8 mouse cellular contexts compared by ENCODE assay signal in genomic region chr8:124663874-124664230, GRCm38 (mm10). TPM values are rescaled to one million over a fixed set of nuclear protein-coding genes. Genes with fewer than 3 reads are reported as not detected.
DNase-seq lines count a peak whose midpoint lies in the region; ATAC-seq and TF ChIP-seq lines count a peak whose summit lies in the region.

No protein-coding gene starts in this region.

- DNase-seq in kidney, postnatal 10 days, result peak; percentile 38
- no peak for DNase-seq in kidney, adult 8-10 months
- DNase-seq in intestine, embryonic 14.5 days (ENCODE audit: low spot score), result no peak
- no peak for DNase-seq in left cerebral cortex, adult 18-20 months (ENCODE audit: low spot score in 2 of 2)
- no peak for DNase-seq in cerebellum, adult 11-12 months
- DNase-seq in lung, adult 18-20 months, result no peak

- H3K9ac ChIP-seq in embryonic facial prominence, embryonic 12.5 days, result peak overlapping the region; percentile 95
- peak overlapping the region; percentile 92 for H3K9ac ChIP-seq in intestine, embryonic 14.5 days (ENCODE audit: low read length)

- H3K4me2 ChIP-seq in embryonic facial prominence, embryonic 12.5 days (replicated peaks), result peak overlapping the region; percentile 77
- H3K4me2 ChIP-seq in intestine, embryonic 14.5 days (ENCODE audit: low read length), result peak overlapping the region; percentile 86
- no peak overlapping the region for H3K4me2 ChIP-seq in myocyte (ENCODE audit: low read depth)

- H3K36me3 ChIP-seq in embryonic facial prominence, embryonic 12.5 days, result no peaks in the 10 kb centered on the region
- H3K36me3 ChIP-seq in intestine, embryonic 14.5 days (ENCODE audit: control insufficient read depth, insufficient read depth, low read length), result no peaks in the 10 kb centered on the region
- no peaks in the 10 kb centered on the region for H3K36me3 ChIP-seq in myocyte (ENCODE audit: control insufficient read depth, insufficient read depth)

- H3K27me3 ChIP-seq in embryonic facial prominence, embryonic 12.5 days, result no peaks in the 10 kb centered on the region
- no peaks in the 10 kb centered on the region for H3K27me3 ChIP-seq in intestine, embryonic 14.5 days (replicated peaks; ENCODE audit: control insufficient read depth, insufficient read depth, low read length)
- no peaks in the 10 kb centered on the region for H3K27me3 ChIP-seq in myocyte (ENCODE audit: control insufficient read depth, insufficient read depth, insufficient read length)

- no peak for TF ChIP-seq POLR2A in myocyte (IDR thresholded peaks at IDR 0.05; ENCODE audit: insufficient read length, low read depth)

- peak overlapping the region; percentile 90 for H3K27ac ChIP-seq in embryonic facial prominence, embryonic 12.5 days
- peak overlapping the region; percentile 92 for H3K27ac ChIP-seq in intestine, embryonic 14.5 days (ENCODE audit: low read depth)

- H3ac ChIP-seq in myocyte (ENCODE audit: control insufficient read depth, insufficient read length), result no peak overlapping the region

- peaks cover 39% of the 10 kb centered on the region for H3K79me2 ChIP-seq in myocyte (ENCODE audit: control insufficient read depth, insufficient read depth)

- ATAC-seq in embryonic facial prominence, embryonic 12.5 days (ENCODE audit: insufficient number of reproducible peaks, insufficient read depth, low FRiP score, low TSS enrichment), result no peak
- no peak for ATAC-seq in intestine, embryonic 14.5 days (replicated peaks; ENCODE audit: low FRiP score, low TSS enrichment, low read depth)

- H3K9me3 ChIP-seq in embryonic facial prominence, embryonic 12.5 days, result no peaks in the 10 kb centered on the region
- no peaks in the 10 kb centered on the region for H3K9me3 ChIP-seq in intestine, embryonic 14.5 days (ENCODE audit: control insufficient read depth, low read length)

- peaks cover 39% of the 10 kb centered on the region for H3K4me1 ChIP-seq in embryonic facial prominence, embryonic 12.5 days
- peaks cover 28% of the 10 kb centered on the region for H3K4me1 ChIP-seq in intestine, embryonic 14.5 days (replicated peaks; ENCODE audit: control insufficient read depth, insufficient read depth, low read length)

- peak overlapping the region; percentile 93 for H3K4me3 ChIP-seq in embryonic facial prominence, embryonic 12.5 days
- peak overlapping the region; percentile 80 for H3K4me3 ChIP-seq in intestine, embryonic 14.5 days (ENCODE audit: low read depth, low read length)
- H3K4me3 ChIP-seq in myocyte, result peak overlapping the region; percentile 68

- WGBS in embryonic facial prominence, embryonic 12.5 days, result 53% methylated on average over 4 of the region's 4 CpGs
- 39% methylated on average over 4 of the region's 4 CpGs for WGBS in intestine, embryonic 14.5 days

TF ChIP-seq in myocyte, 11 proteins besides CTCF, POLR2A, EP300 and RAD21:
- TF ChIP-seq POLR2AphosphoS2 (IDR thresholded peaks at IDR 0.05; ENCODE audit: insufficient read length, low read depth) (no peak), SRF (IDR thresholded peaks at IDR 0.05; ENCODE audit: control insufficient read depth, insufficient read length, low read depth) (no peak), TCF3 (IDR thresholded peaks at IDR 0.05; ENCODE audit: insufficient read length, low read depth) (no peak), MAX (IDR thresholded peaks at IDR 0.05; ENCODE audit: low read depth) (no peak), CEBPB (IDR thresholded peaks at IDR 0.05; ENCODE audit: insufficient read depth, poor library complexity, severe bottlenecking) (no peak), E2F4 (IDR thresholded peaks at IDR 0.05; ENCODE audit: insufficient read depth) (no peak), MYOG (IDR thresholded peaks at IDR 0.05; ENCODE audit: control insufficient read depth in 1 of 3, insufficient read depth in 1 of 3, insufficient read length in 2 of 3, low read depth in 2 of 3) (no peak), TCF12 (IDR thresholded peaks at IDR 0.05; ENCODE audit: insufficient read depth, poor library complexity, severe bottlenecking) (no peak), MYOD1 (IDR thresholded peaks at IDR 0.05; ENCODE audit: control insufficient read depth in 1 of 3, insufficient read length in 2 of 3, low read depth in 2 of 3) (no peak)

RNA-seq across cellular contexts. Expression of gene 2310022B05Rik, which starts 0.7 kb away (rescaled TPM):
- 32.0 and 32.1 TPM in 2 replicates for polyA plus RNA-seq in embryonic facial prominence, embryonic 12.5 days (2016; fragmentation: Nextera tagmentation; extraction: Ambion mirVana)
- polyA plus RNA-seq in intestine, embryonic 14.5 days (2014; fragmentation: Nextera tagmentation; extraction: Ambion mirVana), result 37.6 and 38.1 TPM in 2 replicates
- 102 TPM for polyA plus RNA-seq in myocyte (2012; fragmentation: generic; extraction: Trizol)
- total RNA-seq in left cerebral cortex, adult 18-20 months (2021), result 10 to 100 TPM; 56.4 to 66.5 TPM

RNA-seq across cellular contexts. Expression of gene Ttc13, which starts 57.9 kb away (rescaled TPM):
- 52.8 and 54.1 TPM in 2 replicates for polyA plus RNA-seq in embryonic facial prominence, embryonic 12.5 days (2016; fragmentation: Nextera tagmentation; extraction: Ambion mirVana)
- 45.9 and 50.0 TPM in 2 replicates for polyA plus RNA-seq in intestine, embryonic 14.5 days (2014; fragmentation: Nextera tagmentation; extraction: Ambion mirVana)
- 25.6 TPM for polyA plus RNA-seq in myocyte (2012; fragmentation: generic; extraction: Trizol)
- total RNA-seq in left cerebral cortex, adult 18-20 months (2021), result 10 to 100 TPM; 36.7 to 38.6 TPM

RNA-seq across cellular contexts. Expression of gene Arv1, which starts 58.1 kb away (rescaled TPM):
- polyA plus RNA-seq in embryonic facial prominence, embryonic 12.5 days (2016; fragmentation: Nextera tagmentation; extraction: Ambion mirVana), result 33.2 and 35.6 TPM in 2 replicates
- polyA plus RNA-seq in intestine, embryonic 14.5 days (2014; fragmentation: Nextera tagmentation; extraction: Ambion mirVana), result 24.1 and 25.7 TPM in 2 replicates
- 10.0 TPM for polyA plus RNA-seq in myocyte (2012; fragmentation: generic; extraction: Trizol)
- 10 to 100 TPM; 10.3 to 12.8 TPM for total RNA-seq in left cerebral cortex, adult 18-20 months (2021)
